Mouse (Mus musculus): ENCODE measurements around the gene Atp11b. TPM values are rescaled to one million over a fixed set of nuclear protein-coding genes. Genes with fewer than 3 reads are reported as not detected.

Atp11b gene
- polyA plus RNA-seq, 1 experiment from 2014 or later = 25.0 TPM

GRCm38 (mm10) chr3:35889531-35889930 lies 135.6 kb downstream of the Atp11b start:
- peaks cover 22% of the 10 kb centered on the region for H3K36me3 ChIP-seq (ENCODE audit: control insufficient read depth, insufficient read depth, low read length)
- no peak overlapping the region for H3K27ac ChIP-seq (ENCODE audit: low read depth, low read length)
- H3K27me3 ChIP-seq (replicated peaks; ENCODE audit: control insufficient read depth, insufficient read depth, low read length) = no peaks in the 10 kb centered on the region
- ATAC-seq (no peak), DNase-seq (ENCODE audit: low spot score) (no peak)
- 98% methylated on average over 2 of the region's 2 CpGs for WGBS
- H3K9ac ChIP-seq (ENCODE audit: low read length) = no peak overlapping the region
- H3K4me3 ChIP-seq (ENCODE audit: low read depth, low read length) = no peak overlapping the region
- no peaks in the 10 kb centered on the region for H3K9me3 ChIP-seq (replicated peaks; ENCODE audit: control insufficient read depth, low read length)
- H3K4me1 ChIP-seq (ENCODE audit: control insufficient read depth, insufficient read depth, low read length) = no peaks in the 10 kb centered on the region
- H3K4me2 ChIP-seq (ENCODE audit: low read length) = no peak overlapping the region

- Histone ChIP-seq H3K36me3 (ENCODE audit: control insufficient read depth, insufficient read depth, low read length) (peaks cover 24% of the 10 kb centered on the region), H3K9ac (ENCODE audit: low read length) (no peak overlapping the region), H3K27me3 (replicated peaks; ENCODE audit: control insufficient read depth, insufficient read depth, low read length) (no peaks in the 10 kb centered on the region), H3K4me2 (ENCODE audit: low read length) (no peak overlapping the region), H3K27ac (ENCODE audit: low read depth, low read length) (no peak overlapping the region), H3K4me1 (ENCODE audit: control insufficient read depth, insufficient read depth, low read length) (no peaks in the 10 kb centered on the region), H3K4me3 (ENCODE audit: low read depth, low read length) (no peak overlapping the region), H3K9me3 (replicated peaks; ENCODE audit: control insufficient read depth, low read length) (no peaks in the 10 kb centered on the region)
- ATAC-seq = no peak
- DNase-seq (ENCODE audit: low spot score) = no peak
- 92% methylated on average over 4 of the region's 4 CpGs for WGBS
These were observed 137.2 kb downstream of the Atp11b start for GRCm38 (mm10) chr3:35891123-35891522.

GRCm38 (mm10) chr3:35893156-35893555 lies 139.2 kb downstream of the Atp11b start:
- 87% methylated on average over 5 of the region's 5 CpGs for WGBS
- H3K4me3 ChIP-seq (ENCODE audit: low read depth, low read length) = no peak overlapping the region
- ATAC-seq (no peak), DNase-seq (ENCODE audit: low spot score) (no peak)
- H3K9me3 ChIP-seq (replicated peaks; ENCODE audit: control insufficient read depth, low read length) = no peaks in the 10 kb centered on the region
- no peak overlapping the region for H3K4me2 ChIP-seq (ENCODE audit: low read length)
- no peaks in the 10 kb centered on the region for H3K27me3 ChIP-seq (replicated peaks; ENCODE audit: control insufficient read depth, insufficient read depth, low read length)
- H3K9ac ChIP-seq (ENCODE audit: low read length) = no peak overlapping the region
- peaks cover 33% of the 10 kb centered on the region for H3K36me3 ChIP-seq (ENCODE audit: control insufficient read depth, insufficient read depth, low read length)
- no peaks in the 10 kb centered on the region for H3K4me1 ChIP-seq (ENCODE audit: control insufficient read depth, insufficient read depth, low read length)
- no peak overlapping the region for H3K27ac ChIP-seq (ENCODE audit: low read depth, low read length)

- no peak for DNase-seq (ENCODE audit: low spot score)
- no peak overlapping the region for H3K4me3 ChIP-seq (ENCODE audit: low read depth, low read length)
- WGBS = 97% methylated on average over 2 of the region's 2 CpGs
- H3K4me2 ChIP-seq (ENCODE audit: low read length) = no peak overlapping the region
- no peaks in the 10 kb centered on the region for H3K4me1 ChIP-seq (ENCODE audit: control insufficient read depth, insufficient read depth, low read length)
- ATAC-seq = no peak
- H3K9me3 ChIP-seq (replicated peaks; ENCODE audit: control insufficient read depth, low read length) = no peaks in the 10 kb centered on the region
- H3K27ac ChIP-seq (ENCODE audit: low read depth, low read length) = no peak overlapping the region
- no peaks in the 10 kb centered on the region for H3K27me3 ChIP-seq (replicated peaks; ENCODE audit: control insufficient read depth, insufficient read depth, low read length)
- H3K36me3 ChIP-seq (ENCODE audit: control insufficient read depth, insufficient read depth, low read length) = peaks cover 31% of the 10 kb centered on the region
- no peak overlapping the region for H3K9ac ChIP-seq (ENCODE audit: low read length)
These were observed 144.0 kb downstream of the Atp11b start for GRCm38 (mm10) chr3:35897900-35898299.

GRCm38 (mm10) chr3:35899109-35899508 lies 145.2 kb downstream of the Atp11b start:
- no peak overlapping the region for H3K4me3 ChIP-seq (ENCODE audit: low read depth, low read length)
- no peak for ATAC-seq
- H3K9ac ChIP-seq (ENCODE audit: low read length) = no peak overlapping the region
- no peaks in the 10 kb centered on the region for H3K4me1 ChIP-seq (ENCODE audit: control insufficient read depth, insufficient read depth, low read length)
- H3K4me2 ChIP-seq (ENCODE audit: low read length) = no peak overlapping the region
- no peak overlapping the region for H3K27ac ChIP-seq (ENCODE audit: low read depth, low read length)
- DNase-seq (ENCODE audit: low spot score) = no peak
- peaks cover 28% of the 10 kb centered on the region for H3K36me3 ChIP-seq (ENCODE audit: control insufficient read depth, insufficient read depth, low read length)
- no peaks in the 10 kb centered on the region for H3K9me3 ChIP-seq (replicated peaks; ENCODE audit: control insufficient read depth, low read length)
- 95% methylated on average over 3 of the region's 3 CpGs for WGBS
- H3K27me3 ChIP-seq (replicated peaks; ENCODE audit: control insufficient read depth, insufficient read depth, low read length) = no peaks in the 10 kb centered on the region

- no peak for ATAC-seq
- Histone ChIP-seq H3K27me3 (replicated peaks; ENCODE audit: control insufficient read depth, insufficient read depth, low read length) (no peaks in the 10 kb centered on the region), H3K27ac (ENCODE audit: low read depth, low read length) (no peak overlapping the region), H3K9me3 (replicated peaks; ENCODE audit: control insufficient read depth, low read length) (no peaks in the 10 kb centered on the region), H3K9ac (ENCODE audit: low read length) (no peak overlapping the region), H3K36me3 (ENCODE audit: control insufficient read depth, insufficient read depth, low read length) (peaks cover 31% of the 10 kb centered on the region), H3K4me3 (ENCODE audit: low read depth, low read length) (no peak overlapping the region), H3K4me2 (ENCODE audit: low read length) (no peak overlapping the region), H3K4me1 (ENCODE audit: control insufficient read depth, insufficient read depth, low read length) (no peaks in the 10 kb centered on the region)
- 90% methylated on average over 5 of the region's 5 CpGs for WGBS
- DNase-seq (ENCODE audit: low spot score) = no peak
These were observed 146.8 kb downstream of the Atp11b start for GRCm38 (mm10) chr3:35900555-35901204.

Other genes starting within 250 kb of the Atp11b start
- gene Dcun1d1, start 183.3 kb downstream of the Atp11b start, polyA plus RNA-seq (2014; fragmentation: Nextera tagmentation; extraction: Ambion mirVana) = 103 and 121 TPM in 2 replicates
- 20.0 and 24.8 TPM in 2 replicates for gene Mccc1, start 246.6 kb downstream of the Atp11b start, polyA plus RNA-seq (2014; fragmentation: Nextera tagmentation; extraction: Ambion mirVana)